Mouse (Mus musculus) adrenal gland, postnatal 25 days (tissue): ENCODE results near the gene Gemin5. TPM values are rescaled to one million over a fixed set of nuclear protein-coding genes. Genes with fewer than 3 reads are reported as not detected.

ENCODE experiments used
- DNase-seq: peaks from one replicate; pipeline ENCODE4 v3.0.0; 2021; ENCODE audit warnings: mixed read lengths
- total RNA-seq: library from RNA; stranded (reverse); gene quantifications from 2 replicates; pipeline ENCODE4 v1.2.3, GENCODE M21; 2021

Gemin5 gene
- total RNA-seq, 1 experiment from 2014 or later = 23.3 TPM

GRCm38 (mm10) chr11:58171459-58172091 lies 3.2 kb upstream of the Gemin5 start, which contains the start of gene Mrpl22:
Gene Mrpl22, plus strand, starts transcription at chr11:58171661.
- DNase-seq = peak; percentile 97

DNA sequence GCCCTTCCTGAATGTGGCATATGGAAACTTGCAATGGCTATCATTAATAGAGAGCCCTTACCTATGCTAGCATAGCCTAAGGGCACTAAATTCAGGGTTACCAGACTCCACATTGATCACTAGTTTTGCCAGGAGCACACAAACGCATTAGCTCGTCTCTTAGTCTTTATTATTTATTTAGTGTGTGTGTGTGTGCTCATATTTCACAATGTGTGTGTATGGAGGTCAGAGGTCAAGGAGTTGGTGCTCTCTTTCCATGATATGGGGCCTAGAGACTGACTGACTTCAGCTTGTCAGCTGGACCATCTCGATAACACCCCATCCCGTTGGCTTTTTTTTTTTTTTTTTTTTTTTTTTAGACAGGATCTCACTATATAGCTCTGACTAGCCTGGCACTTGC lies 1.3 kb upstream of the Gemin5 start:
- no peak for DNase-seq

GRCm38 (mm10) chr11:58167822-58168166 lies 545 bp downstream of the Gemin5 start:
- no peak for DNase-seq

GRCm38 (mm10) chr11:58165072-58165471 lies 3.3 kb downstream of the Gemin5 start:
- DNase-seq = no peak

- no peak for DNase-seq
Observed at GRCm38 (mm10) chr11:58156871-58157270, 11.5 kb downstream of the Gemin5 start.

- no peak for DNase-seq
Observed at GRCm38 (mm10) chr11:58155458-58155857, 12.9 kb downstream of the Gemin5 start.

DNA sequence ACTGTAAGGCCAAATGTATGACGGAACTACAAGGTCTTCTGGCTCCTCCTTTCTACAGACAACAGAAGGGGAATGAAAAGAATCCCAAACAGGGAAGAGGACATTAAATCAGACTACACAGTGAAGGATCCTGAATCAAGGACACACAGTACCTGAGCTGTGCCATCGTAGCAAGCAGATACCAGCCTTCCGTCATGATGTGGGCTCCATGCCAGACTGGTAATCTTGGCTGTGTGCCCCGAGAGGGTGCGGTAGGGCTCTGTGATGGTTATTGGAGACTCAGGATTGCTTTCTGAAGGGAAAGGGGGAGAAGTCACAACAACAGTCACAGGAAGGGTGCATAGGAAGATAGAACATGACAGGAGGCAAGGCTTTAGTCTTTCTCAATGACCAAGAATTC lies 22.1 kb downstream of the Gemin5 start:
- peak; percentile 75 for DNase-seq

GRCm38 (mm10) chr11:58143704-58144426 lies 24.5 kb downstream of the Gemin5 start:
- DNase-seq = no peak

GRCm38 (mm10) chr11:58139466-58139865 lies 28.9 kb downstream of the Gemin5 start:
- DNase-seq = no peak

GRCm38 (mm10) chr11:58138821-58139220 lies 29.5 kb downstream of the Gemin5 start:
- no peak for DNase-seq

GRCm38 (mm10) chr11:58136677-58137076 lies 31.7 kb downstream of the Gemin5 start:
- peak; percentile 41 for DNase-seq

DNA sequence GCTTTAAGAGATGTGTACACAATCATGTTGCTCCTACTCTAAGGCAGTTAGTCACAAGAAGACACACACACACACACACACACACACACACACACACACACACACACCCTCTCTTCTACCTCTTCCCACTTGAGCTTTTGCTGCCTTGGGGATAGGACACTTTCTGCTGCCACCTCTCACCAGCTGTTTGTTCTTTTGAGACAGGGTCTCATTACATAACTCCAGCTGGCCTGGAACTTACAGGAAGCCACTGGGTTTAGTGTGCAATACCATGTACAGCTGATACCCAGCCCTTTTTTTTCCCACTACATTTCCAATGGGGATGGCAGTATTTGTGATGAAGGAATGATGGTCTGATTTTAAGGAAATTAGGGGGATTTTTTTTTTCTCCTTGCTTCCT lies 33.0 kb downstream of the Gemin5 start:
- no peak for DNase-seq

DNA sequence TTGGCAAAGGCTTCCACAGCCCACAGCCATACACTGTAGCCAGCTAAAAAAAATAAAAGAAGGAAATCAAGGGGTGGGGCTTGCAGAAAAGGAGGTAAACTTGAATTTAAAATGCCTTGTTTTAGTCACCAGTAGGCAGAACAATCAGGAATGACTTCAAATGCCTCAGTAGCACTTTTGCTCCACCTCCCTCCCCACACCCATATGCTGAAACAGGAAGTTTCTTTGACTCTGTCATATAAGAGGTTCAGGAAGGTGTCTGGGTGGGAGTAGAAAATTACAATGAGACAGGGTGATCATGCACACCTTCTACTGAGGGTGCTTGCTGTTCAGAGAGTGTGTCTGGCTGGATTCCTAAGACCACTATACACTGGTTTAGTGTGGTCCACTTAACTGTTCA lies 33.5 kb downstream of the Gemin5 start:
- no peak for DNase-seq

- no peak for DNase-seq
Observed at GRCm38 (mm10) chr11:58132026-58132425, 36.3 kb downstream of the Gemin5 start.

GRCm38 (mm10) chr11:58129302-58129843 lies 39.0 kb downstream of the Gemin5 start:
- DNase-seq = no peak

DNA sequence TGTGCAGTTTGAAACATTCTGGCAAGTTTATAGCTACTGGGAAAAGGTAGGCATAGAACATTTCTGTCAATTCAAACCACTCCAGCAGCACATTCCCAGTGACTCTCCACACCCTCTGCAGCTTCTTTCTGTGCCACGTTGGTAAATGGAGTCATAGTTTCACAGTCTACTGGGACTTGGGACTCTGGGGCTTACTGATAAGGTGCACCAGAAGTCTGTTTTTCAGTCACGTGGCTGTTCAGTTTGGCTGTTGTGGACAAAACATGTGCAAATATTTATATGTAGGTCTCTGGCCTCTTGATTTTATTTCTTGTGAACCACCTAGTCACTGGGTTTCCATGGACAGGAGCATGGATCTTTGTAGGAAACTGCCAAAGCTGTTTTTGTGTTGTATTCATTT lies 40.8 kb downstream of the Gemin5 start:
- DNase-seq = no peak

GRCm38 (mm10) chr11:58126397-58127160 lies 41.8 kb downstream of the Gemin5 start:
- peak; percentile 79 for DNase-seq

GRCm38 (mm10) chr11:58125021-58125420 lies 43.3 kb downstream of the Gemin5 start:
- peak; percentile 11 for DNase-seq

- DNase-seq = no peak
Observed at GRCm38 (mm10) chr11:58123711-58124110, 44.6 kb downstream of the Gemin5 start.

- no peak for DNase-seq
Observed at GRCm38 (mm10) chr11:58121351-58121750, 47.0 kb downstream of the Gemin5 start.

- DNase-seq = no peak
Observed at GRCm38 (mm10) chr11:58120655-58121054, 47.7 kb downstream of the Gemin5 start.

DNA sequence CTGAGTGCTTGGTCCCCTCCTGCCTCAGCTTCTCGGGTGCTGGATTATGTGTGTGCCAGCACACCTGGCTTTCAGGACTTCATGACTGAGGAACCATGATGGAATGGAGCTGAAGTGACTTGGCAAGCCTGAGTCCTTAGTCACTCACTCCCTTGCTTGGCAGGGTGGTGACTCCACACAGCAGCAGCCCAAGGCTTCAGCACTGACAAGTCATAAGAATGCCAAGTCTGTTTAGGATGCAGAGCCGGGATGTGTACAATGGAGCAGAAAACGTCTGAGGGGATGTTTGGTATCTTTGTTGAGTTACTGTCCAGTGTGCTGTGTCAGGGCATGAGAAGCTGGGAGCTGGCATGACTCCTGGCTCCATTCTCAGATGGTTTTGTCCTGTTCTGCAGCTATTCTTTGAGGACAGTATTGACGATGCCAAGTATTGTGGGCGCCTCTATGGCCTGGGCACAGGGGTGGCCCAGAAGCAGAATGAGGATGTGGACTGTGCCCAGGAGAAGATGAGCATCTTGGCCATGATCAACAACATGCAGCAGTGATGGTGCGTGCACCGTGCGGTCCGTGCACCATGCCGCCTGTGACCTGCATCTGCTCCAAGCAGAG lies 51.2 kb downstream of the Gemin5 start:
- no peak for DNase-seq

- no peak for DNase-seq
Observed at GRCm38 (mm10) chr11:58116560-58116959, 51.8 kb downstream of the Gemin5 start.
